Mouse (Mus musculus): ENCODE data around the gene Smurf2. TPM values are rescaled to one million over a fixed set of nuclear protein-coding genes. Genes with fewer than 3 reads are reported as not detected.

Gene Smurf2
- total RNA-seq, 2 experiments from 2014 or later = 26.5 to 32.2 TPM

- TF ChIP-seq CTCF (IDR thresholded peaks at IDR 0.05) = no peak
- intact Hi-C loops (cut with DNase I) = no loop called here
- H3K27ac ChIP-seq = no peak overlapping the region
Measured at GRCm38 (mm10) chr11:106883656-106884055, 36.9 kb downstream of the Smurf2 start.

GRCm38 (mm10) chr11:106872650-106873049 lies 47.9 kb downstream of the Smurf2 start:
- Histone ChIP-seq H3K27ac (no peak overlapping the region), H3K4me3 (no peak overlapping the region)
- DNase-seq = no peak
- TF ChIP-seq CTCF (IDR thresholded peaks at IDR 0.05) = no peak
- intact Hi-C loops (cut with DNase I) = no loop called here

More at GRCm38 (mm10) chr11:106883656-106884055, 36.9 kb downstream of the Smurf2 start:
- no peak overlapping the region for H3K4me3 ChIP-seq
- no peak for DNase-seq

GRCm38 (mm10) chr11:106851438-106851837 lies 69.1 kb downstream of the Smurf2 start:
- TF ChIP-seq CTCF (IDR thresholded peaks at IDR 0.05) = peak; percentile 68
- intact Hi-C loops (cut with DNase I) = loop anchor here (5.0 kb wide), 1 partner anchor 191 kb away; no protein-coding TSS in a partner anchor
- H3K27ac ChIP-seq = no peak overlapping the region
- no peak overlapping the region for H3K4me3 ChIP-seq
- no peak for DNase-seq

- no peak for TF ChIP-seq CTCF (IDR thresholded peaks at IDR 0.05)
- Histone ChIP-seq H3K4me3 (no peak overlapping the region), H3K27ac (no peak overlapping the region)
- intact Hi-C loops (cut with DNase I) = no loop called here
- DNase-seq = no peak
Measured at GRCm38 (mm10) chr11:106842002-106842401, 78.5 kb downstream of the Smurf2 start.

GRCm38 (mm10) chr11:106828079-106828478 lies 92.4 kb downstream of the Smurf2 start:
- intact Hi-C loops (cut with DNase I) = no loop called here
- no peak overlapping the region for H3K4me3 ChIP-seq
- TF ChIP-seq CTCF (IDR thresholded peaks at IDR 0.05) = no peak
- no peak for DNase-seq
- no peak overlapping the region for H3K27ac ChIP-seq

- intact Hi-C loops (cut with DNase I) = no loop called here
- no peak for DNase-seq
- Histone ChIP-seq H3K27ac (no peak overlapping the region), H3K4me3 (no peak overlapping the region)
- no peak for TF ChIP-seq CTCF (IDR thresholded peaks at IDR 0.05)
Measured at GRCm38 (mm10) chr11:106824403-106824802, 96.1 kb downstream of the Smurf2 start.

- Histone ChIP-seq H3K27ac (no peak overlapping the region), H3K4me3 (no peak overlapping the region)
- DNase-seq = no peak
- TF ChIP-seq CTCF (IDR thresholded peaks at IDR 0.05) = no peak
- intact Hi-C loops (cut with DNase I) = no loop called here
Measured at GRCm38 (mm10) chr11:106823741-106824140, 96.8 kb downstream of the Smurf2 start.

GRCm38 (mm10) chr11:106822911-106823310 lies 97.6 kb downstream of the Smurf2 start:
- Histone ChIP-seq H3K27ac (no peak overlapping the region; the same call in 1 of the 2 replicates), H3K4me3 (no peak overlapping the region)
- TF ChIP-seq CTCF (IDR thresholded peaks at IDR 0.05) = no peak
- no peak for DNase-seq
- intact Hi-C loops (cut with DNase I) = no loop called here

GRCm38 (mm10) chr11:106822491-106822890 lies 98.0 kb downstream of the Smurf2 start:
- no peak overlapping the region; the same call in 1 of the 2 replicates for H3K27ac ChIP-seq
- intact Hi-C loops (cut with DNase I) = no loop called here
- no peak for TF ChIP-seq CTCF (IDR thresholded peaks at IDR 0.05)
- no peak overlapping the region for H3K4me3 ChIP-seq
- no peak for DNase-seq

GRCm38 (mm10) chr11:106821397-106821796 lies 99.1 kb downstream of the Smurf2 start:
- Histone ChIP-seq H3K27ac (peak overlapping the region; percentile 57), H3K4me3 (no peak overlapping the region)
- DNase-seq = no peak
- no peak for TF ChIP-seq CTCF (IDR thresholded peaks at IDR 0.05)
- intact Hi-C loops (cut with DNase I) = no loop called here

- Histone ChIP-seq H3K27ac (peak overlapping the region; percentile 57), H3K4me3 (no peak overlapping the region)
- TF ChIP-seq CTCF (IDR thresholded peaks at IDR 0.05) = no peak
- DNase-seq = peak; percentile 71
- intact Hi-C loops (cut with DNase I) = no loop called here
Measured at GRCm38 (mm10) chr11:106820972-106821371, 99.5 kb downstream of the Smurf2 start.

- TF ChIP-seq CTCF (IDR thresholded peaks at IDR 0.05) = no peak
- intact Hi-C loops (cut with DNase I) = no loop called here
- no peak overlapping the region for H3K4me3 ChIP-seq
- H3K27ac ChIP-seq = peak overlapping the region; percentile 57; the same call in 1 of the 2 replicates
- no peak for DNase-seq
Measured at GRCm38 (mm10) chr11:106820252-106820651, 100.3 kb downstream of the Smurf2 start.

GRCm38 (mm10) chr11:106819595-106819994 lies 100.9 kb downstream of the Smurf2 start:
- no peak for TF ChIP-seq CTCF (IDR thresholded peaks at IDR 0.05)
- DNase-seq = no peak
- no peak overlapping the region for H3K27ac ChIP-seq
- intact Hi-C loops (cut with DNase I) = no loop called here
- H3K4me3 ChIP-seq = no peak overlapping the region

GRCm38 (mm10) chr11:106818341-106818740 lies 102.2 kb downstream of the Smurf2 start:
- H3K4me3 ChIP-seq = no peak overlapping the region
- no peak for DNase-seq

More at GRCm38 (mm10) chr11:106818341-106818740, 102.2 kb downstream of the Smurf2 start:
- intact Hi-C loops (cut with DNase I) = no loop called here
- no peak for TF ChIP-seq CTCF (IDR thresholded peaks at IDR 0.05)
- no peak overlapping the region; the same call in 1 of the 2 replicates for H3K27ac ChIP-seq
